Mouse (Mus musculus): ENCODE data around the gene Ints1. TPM values are rescaled to one million over a fixed set of nuclear protein-coding genes. Genes with fewer than 3 reads are reported as not detected.

The Ints1 gene
- total and polyA plus RNA-seq, 2 experiments from 2014 or later = 22.4 to 119 TPM

DNA sequence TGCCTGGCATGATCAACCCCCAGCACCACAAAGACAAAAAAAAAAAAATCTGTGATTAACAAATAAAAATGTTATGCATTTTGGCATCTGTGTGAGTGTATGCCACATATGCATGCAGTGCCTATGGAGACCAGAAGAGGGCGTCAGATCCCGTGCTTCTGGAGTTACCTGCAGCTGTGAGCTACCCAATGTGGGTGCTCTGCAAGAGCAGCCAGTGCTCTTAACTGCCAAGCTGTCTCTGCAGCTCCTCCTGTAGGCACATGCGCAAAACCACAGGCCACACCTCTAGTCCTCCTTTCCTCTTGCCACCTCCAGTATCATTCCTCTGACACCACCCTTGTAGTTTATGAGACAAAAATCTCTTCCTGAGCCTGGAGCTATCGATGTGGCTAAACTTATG is 33.9 kb upstream of the Ints1 start:
- Histone ChIP-seq H3K4me1 (ENCODE audit: insufficient read depth) (no peaks in the 10 kb centered on the region), H3K27ac (ENCODE audit: low read depth, low read length) (no peak overlapping the region), H3K4me2 (ENCODE audit: low read depth) (no peak overlapping the region), H3K36me3 (ENCODE audit: insufficient read depth) (no peaks in the 10 kb centered on the region), H3K4me3 (ENCODE audit: low read depth, low read length) (no peak overlapping the region), H3K9ac (no peak overlapping the region), H3K27me3 (ENCODE audit: insufficient read depth, low read length) (no peaks in the 10 kb centered on the region), H3K9me3 (ENCODE audit: low read length) (no peaks in the 10 kb centered on the region)
- ATAC-seq (no peak), DNase-seq (no peak)
- peak; percentile 35 for TF ChIP-seq CTCF (IDR thresholded peaks at IDR 0.05; ENCODE audit: low read depth)
- WGBS = 66% methylated on average over 4 of the region's 4 CpGs

GRCm38 (mm10) chr5:139805924-139806323 is 30.4 kb upstream of the Ints1 start:
- no peak for ATAC-seq
- H3K27me3 ChIP-seq (ENCODE audit: insufficient read depth, low read length) = no peaks in the 10 kb centered on the region
- TF ChIP-seq CTCF (IDR thresholded peaks at IDR 0.05; ENCODE audit: low read depth) = no peak

GRCm38 (mm10) chr5:139804573-139805111 is 29.2 kb upstream of the Ints1 start:
- Histone ChIP-seq H3K4me1 (ENCODE audit: insufficient read depth) (no peaks in the 10 kb centered on the region), H3K27me3 (ENCODE audit: insufficient read depth, low read length) (no peaks in the 10 kb centered on the region), H3K36me3 (ENCODE audit: insufficient read depth) (peaks cover 15% of the 10 kb centered on the region), H3K4me2 (ENCODE audit: low read depth) (no peak overlapping the region), H3K4me3 (ENCODE audit: low read depth, low read length) (no peak overlapping the region), H3K27ac (ENCODE audit: low read depth, low read length) (no peak overlapping the region), H3K9me3 (ENCODE audit: low read length) (no peaks in the 10 kb centered on the region), H3K9ac (no peak overlapping the region)
- DNase-seq = no peak
- WGBS = 93% methylated on average over 11 of the region's 11 CpGs
- TF ChIP-seq CTCF (IDR thresholded peaks at IDR 0.05; ENCODE audit: low read depth) = no peak
- ATAC-seq = no peak

More at GRCm38 (mm10) chr5:139805924-139806323, 30.4 kb upstream of the Ints1 start:
- Histone ChIP-seq H3K4me1 (ENCODE audit: insufficient read depth) (no peaks in the 10 kb centered on the region), H3K9me3 (ENCODE audit: low read length) (no peaks in the 10 kb centered on the region), H3K9ac (no peak overlapping the region), H3K4me2 (ENCODE audit: low read depth) (no peak overlapping the region), H3K4me3 (ENCODE audit: low read depth, low read length) (no peak overlapping the region), H3K36me3 (ENCODE audit: insufficient read depth) (peaks cover 4% of the 10 kb centered on the region), H3K27ac (ENCODE audit: low read depth, low read length) (no peak overlapping the region)
- DNase-seq = no peak
- WGBS = 91% methylated on average over 8 of the region's 8 CpGs

GRCm38 (mm10) chr5:139804107-139804551 is 28.7 kb upstream of the Ints1 start:
- Histone ChIP-seq H3K4me1 (ENCODE audit: insufficient read depth) (no peaks in the 10 kb centered on the region), H3K27me3 (ENCODE audit: insufficient read depth, low read length) (no peaks in the 10 kb centered on the region), H3K4me2 (ENCODE audit: low read depth) (no peak overlapping the region), H3K4me3 (ENCODE audit: low read depth, low read length) (no peak overlapping the region), H3K27ac (ENCODE audit: low read depth, low read length) (no peak overlapping the region), H3K36me3 (ENCODE audit: insufficient read depth) (peaks cover 15% of the 10 kb centered on the region), H3K9ac (no peak overlapping the region), H3K9me3 (ENCODE audit: low read length) (no peaks in the 10 kb centered on the region)
- no peak for TF ChIP-seq CTCF (IDR thresholded peaks at IDR 0.05; ENCODE audit: low read depth)
- no peak for ATAC-seq
- no peak for DNase-seq
- 8% methylated on average over 6 of the region's 6 CpGs for WGBS

- Histone ChIP-seq H3K9ac (no peak overlapping the region), H3K27ac (ENCODE audit: low read depth, low read length) (no peak overlapping the region), H3K36me3 (ENCODE audit: insufficient read depth) (peaks cover 15% of the 10 kb centered on the region), H3K9me3 (ENCODE audit: low read length) (no peaks in the 10 kb centered on the region), H3K4me3 (ENCODE audit: low read depth, low read length) (no peak overlapping the region), H3K4me1 (ENCODE audit: insufficient read depth) (peaks cover 1% of the 10 kb centered on the region; the same call in 1 of the 2 replicates), H3K4me2 (ENCODE audit: low read depth) (no peak overlapping the region), H3K27me3 (ENCODE audit: insufficient read depth, low read length) (no peaks in the 10 kb centered on the region)
- TF ChIP-seq CTCF (IDR thresholded peaks at IDR 0.05; ENCODE audit: low read depth) = peak; percentile 52
- DNase-seq (no peak), ATAC-seq (peak; percentile 48)
- WGBS = 5% methylated on average over 12 of the region's 12 CpGs
These were observed 28.2 kb upstream of the Ints1 start for GRCm38 (mm10) chr5:139803601-139804102.

DNA sequence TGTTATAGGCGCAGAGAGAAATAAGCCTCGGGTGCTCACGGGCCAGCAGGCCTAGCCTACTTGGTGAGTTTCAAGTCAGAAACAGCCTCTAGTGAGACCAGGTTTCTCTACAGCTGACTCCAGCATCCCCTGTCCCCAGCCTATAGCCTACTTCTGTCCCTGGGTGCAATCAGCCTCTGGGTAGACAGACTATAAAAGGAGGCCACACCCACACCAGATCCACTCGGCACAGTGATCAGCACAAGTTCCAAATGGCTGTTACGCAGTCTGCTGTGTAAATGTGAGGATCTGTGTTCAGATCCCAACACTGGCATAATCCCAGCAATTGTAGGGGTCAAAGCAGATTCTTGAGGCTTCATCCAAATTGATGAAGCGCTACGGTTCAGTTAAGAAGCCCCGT is 27.7 kb upstream of the Ints1 start:
- H3K4me1 ChIP-seq (ENCODE audit: insufficient read depth) = peaks cover 6% of the 10 kb centered on the region
- DNase-seq (no peak), ATAC-seq (no peak)
- no peak overlapping the region for H3K4me2 ChIP-seq (ENCODE audit: low read depth)
- H3K4me3 ChIP-seq (ENCODE audit: low read depth, low read length) = no peak overlapping the region
- no peak overlapping the region for H3K9ac ChIP-seq
- peaks cover 15% of the 10 kb centered on the region for H3K36me3 ChIP-seq (ENCODE audit: insufficient read depth)
- WGBS = 75% methylated on average over 8 of the region's 8 CpGs
- no peak overlapping the region for H3K27ac ChIP-seq (ENCODE audit: low read depth, low read length)
- no peaks in the 10 kb centered on the region for H3K27me3 ChIP-seq (ENCODE audit: insufficient read depth, low read length)
- H3K9me3 ChIP-seq (ENCODE audit: low read length) = no peaks in the 10 kb centered on the region
- no peak for TF ChIP-seq CTCF (IDR thresholded peaks at IDR 0.05; ENCODE audit: low read depth)

DNA sequence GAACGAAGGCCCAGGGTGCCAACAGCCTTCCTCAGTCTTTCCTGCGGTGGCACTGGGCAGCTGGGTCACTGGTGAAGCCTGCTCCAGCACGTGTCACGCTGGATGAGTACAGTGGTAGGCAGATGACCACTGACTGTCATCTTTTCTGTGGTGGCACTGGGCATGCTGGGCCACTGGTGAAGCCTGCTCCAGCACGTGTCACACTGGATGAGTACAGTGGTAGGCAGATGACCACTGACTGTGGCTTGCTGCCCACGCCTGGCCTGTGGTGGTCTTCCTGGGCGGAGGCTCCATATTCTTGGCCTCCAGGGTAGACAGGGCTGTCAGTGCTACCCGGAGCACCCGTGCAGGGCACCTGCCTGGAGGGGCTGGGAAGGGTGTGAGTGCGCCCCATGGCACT is 26.4 kb upstream of the Ints1 start:
- Histone ChIP-seq H3K27ac (ENCODE audit: low read depth, low read length) (no peak overlapping the region), H3K27me3 (ENCODE audit: insufficient read depth, low read length) (no peaks in the 10 kb centered on the region), H3K9me3 (ENCODE audit: low read length) (no peaks in the 10 kb centered on the region), H3K4me2 (ENCODE audit: low read depth) (no peak overlapping the region), H3K9ac (no peak overlapping the region), H3K36me3 (ENCODE audit: insufficient read depth) (peaks cover 15% of the 10 kb centered on the region), H3K4me3 (ENCODE audit: low read depth, low read length) (no peak overlapping the region), H3K4me1 (ENCODE audit: insufficient read depth) (peaks cover 19% of the 10 kb centered on the region)
- TF ChIP-seq CTCF (IDR thresholded peaks at IDR 0.05; ENCODE audit: low read depth) = no peak
- no peak for DNase-seq
- WGBS = 91% methylated on average over 10 of the region's 10 CpGs
- ATAC-seq = no peak
